Mouse (Mus musculus) ES-E14 (cell line): ENCODE data around the gene Zfyve1. TPM values are rescaled to one million over a fixed set of nuclear protein-coding genes. Genes with fewer than 3 reads are reported as not detected.
A peak's percentile ranks its signal among the peaks of the same experiment; 100 is the strongest.

ENCODE experiments used
- DNase-seq: peaks from one replicate; pipeline ENCODE4 v3.0.0-alpha.2; 2013; ENCODE audit warnings: low read depth, low spot score
- H3K27ac ChIP-seq: 2 replicates; pipeline ENCODE4 v1.5.1; 2012; ENCODE audit warnings: low read depth, mild to moderate bottlenecking, low read length, moderate library complexity, mixed read lengths; ENCODE audit not compliant: poor library complexity, insufficient read depth, severe bottlenecking
- H3K36me3 ChIP-seq: 2 replicates; pipeline ENCODE4 v1.6.1; 2012; ENCODE audit warnings: mild to moderate bottlenecking, low read length, moderate library complexity, mixed read lengths; ENCODE audit not compliant: control insufficient read depth, poor library complexity, insufficient read depth, severe bottlenecking
- H3K4me1 ChIP-seq, 2 experiments: fragments of 150-350 bp in 1 of 2; sonication (generic) in 1 of 2; 2 replicates each; pipeline ENCODE4 v1.6.1; 2012; ENCODE audit warnings: low read length in 2 of 2, mild to moderate bottlenecking in 1 of 2, mixed read lengths in 1 of 2; ENCODE audit not compliant: control insufficient read depth in 2 of 2, insufficient read depth in 2 of 2, poor library complexity in 1 of 2
- H3K4me3 ChIP-seq, 2 experiments: fragments of 150-350 bp in 1 of 2; sonication (generic) in 1 of 2; 2 replicates each; pipeline ENCODE4 v1.5.1; 2012; ENCODE audit warnings: low read length in 2 of 2, low read depth in 1 of 2, mild to moderate bottlenecking in 1 of 2, mixed read lengths in 1 of 2; ENCODE audit not compliant: insufficient read depth in 1 of 2, poor library complexity in 1 of 2, severe bottlenecking in 1 of 2
- H3K9ac ChIP-seq: 2 replicates; pipeline ENCODE4 v1.6.1; 2012; ENCODE audit warnings: low read depth, mild to moderate bottlenecking, low read length, mixed read lengths; ENCODE audit not compliant: poor library complexity, insufficient read depth, severe bottlenecking
- H3K9me3 ChIP-seq: fragments of 150-350 bp; sonication (generic); 2 replicates; pipeline ENCODE4 v1.6.1; 2012; ENCODE audit warnings: low read depth, mild to moderate bottlenecking, low read length; ENCODE audit not compliant: control insufficient read depth, insufficient read depth
- CHD2 ChIP-seq: IDR thresholded peaks from 2 replicates; pipeline ENCODE4 v1.6.1; 2014; ENCODE audit warnings: mild to moderate bottlenecking, low read depth, low read length, inconsistent platforms
- HCFC1 ChIP-seq: IDR thresholded peaks from 2 replicates; pipeline ENCODE4 v1.6.1; 2012; ENCODE audit warnings: low read length, inconsistent platforms, borderline replicate concordance; ENCODE audit not compliant: insufficient read depth
- MAFK ChIP-seq: IDR thresholded peaks from 2 replicates; pipeline ENCODE4 v1.6.1; 2014; ENCODE audit warnings: mild to moderate bottlenecking, low read depth, low read length, inconsistent platforms; ENCODE audit not compliant: insufficient read depth
- ZC3H11A ChIP-seq: IDR thresholded peaks from 2 replicates; pipeline ENCODE4 v1.6.1; 2012; ENCODE audit warnings: low read depth, mild to moderate bottlenecking, inconsistent platforms, low read length, borderline replicate concordance
- ZNF384 ChIP-seq: IDR thresholded peaks from 2 replicates; pipeline ENCODE4 v1.6.1; 2012; ENCODE audit warnings: low read depth, low read length, inconsistent platforms
- in situ Hi-C, 2 experiments: fragments of 600-800 bp; cut with MboI; formaldehyde crosslinking; loops; one replicate each; pipeline ENCODE4 v1.15.1; 2025; ENCODE audit warnings: low sequenced_read_pairs in 2 of 2, inconsistent platforms in 1 of 2; ENCODE audit not compliant: unreplicated experiment in 2 of 2
- total RNA-seq: library from RNA; depleted of rRNA; stranded (reverse); fragments of 300-350 nt; gene quantifications from 2 replicates; pipeline ENCODE4 v1.2.3, GENCODE M21; 2012

Gene Zfyve1
- total RNA-seq, 1 experiment: 38.2 TPM

GRCm38 (mm10) chr12:83572717-83573116 is 24.3 kb downstream of the Zfyve1 start:
- in situ Hi-C loops: no loop called here
- Histone ChIP-seq H3K9ac (no peak overlapping the region), H3K4me3 (no peak overlapping the region), H3K4me1 (peaks cover 11 to 18% of the 10 kb centered on the region in 2 experiments), H3K9me3 (no peaks in the 10 kb centered on the region), H3K36me3 (peaks cover 15% of the 10 kb centered on the region), H3K27ac (no peak overlapping the region)
- TF ChIP-seq CHD2 (no peak), MAFK (no peak), ZC3H11A (no peak), HCFC1 (no peak), ZNF384 (no peak)
- no peak for DNase-seq

DNA sequence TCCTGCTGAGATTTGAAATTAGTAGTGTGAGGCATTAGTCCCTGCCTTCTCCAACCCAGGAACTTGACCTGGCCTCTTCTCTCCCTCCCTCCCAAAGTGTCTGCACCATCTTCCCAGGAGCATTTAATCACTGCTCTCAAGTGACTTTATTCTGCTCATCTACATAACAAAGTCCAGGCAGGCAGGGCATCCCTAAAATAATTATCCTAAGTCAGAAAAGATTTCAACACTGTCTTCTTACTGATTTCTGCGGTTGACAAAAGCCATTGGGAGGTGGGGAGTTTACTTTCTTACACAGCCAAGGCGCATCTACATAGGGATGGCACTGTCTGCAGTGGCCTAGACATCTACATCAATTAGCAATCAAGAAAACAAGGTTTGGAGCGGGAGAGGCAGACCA is 27.2 kb downstream of the Zfyve1 start:
- Histone ChIP-seq H3K36me3 (peaks cover 22% of the 10 kb centered on the region), H3K9me3 (no peaks in the 10 kb centered on the region), H3K9ac (no peak overlapping the region), H3K27ac (no peak overlapping the region), H3K4me1 (peaks cover 6 to 16% of the 10 kb centered on the region in 2 experiments; a peak in 3 of 4 replicates), H3K4me3 (no peak overlapping the region)
- DNase-seq: no peak
- no peak for TF ChIP-seq ZNF384
- TF ChIP-seq HCFC1: no peak
- TF ChIP-seq MAFK: no peak
- no peak for TF ChIP-seq ZC3H11A
- TF ChIP-seq CHD2: no peak
- in situ Hi-C loops: no loop called here

DNA sequence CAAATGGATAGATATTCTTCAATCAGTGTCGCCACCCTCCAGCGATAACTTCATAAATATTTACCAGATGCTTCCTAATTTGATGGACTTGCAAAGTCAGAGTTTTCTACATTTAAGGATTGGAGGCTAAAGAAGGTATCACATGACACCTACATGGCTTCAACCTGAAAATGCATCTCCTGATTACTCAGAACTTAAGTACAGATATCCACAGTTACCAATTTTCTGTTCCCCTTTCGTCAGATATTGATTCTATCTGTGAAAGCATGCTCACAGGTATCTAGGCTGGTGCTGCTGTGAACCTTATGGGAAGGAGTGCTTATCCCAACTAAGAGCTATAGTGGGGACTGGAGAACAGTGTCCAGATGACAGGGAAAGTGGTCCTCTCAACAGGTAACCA is 34.4 kb downstream of the Zfyve1 start:
- no peak for DNase-seq
- in situ Hi-C loops: no loop called here

GRCm38 (mm10) chr12:83560189-83560588 is 36.8 kb downstream of the Zfyve1 start:
- no peak overlapping the region for H3K9ac ChIP-seq
- in situ Hi-C loops: no loop called here
- no peak overlapping the region for H3K4me3 ChIP-seq
- H3K4me1 ChIP-seq: peaks cover 4 to 11% of the 10 kb centered on the region in 2 experiments; a peak in 3 of 4 replicates
- H3K27ac ChIP-seq: no peak overlapping the region
- peaks cover 11% of the 10 kb centered on the region; the same call in 1 of the 2 replicates for H3K36me3 ChIP-seq
- H3K9me3 ChIP-seq: no peaks in the 10 kb centered on the region
- TF ChIP-seq ZC3H11A (no peak), ZNF384 (no peak), MAFK (no peak), HCFC1 (no peak), CHD2 (no peak)
- peak; percentile 73 for DNase-seq

More for the DNA sequence above, 34.4 kb downstream of the Zfyve1 start:
- TF ChIP-seq HCFC1: no peak
- TF ChIP-seq ZNF384: no peak
- TF ChIP-seq MAFK: no peak
- no peak for TF ChIP-seq CHD2
- no peak for TF ChIP-seq ZC3H11A
- no peak overlapping the region for H3K27ac ChIP-seq
- no peak overlapping the region for H3K4me3 ChIP-seq
- no peak overlapping the region for H3K9ac ChIP-seq
- H3K9me3 ChIP-seq: no peaks in the 10 kb centered on the region
- peaks cover 3 to 4% of the 10 kb centered on the region in 2 experiments; a peak in 3 of 4 replicates for H3K4me1 ChIP-seq
- peaks cover 12% of the 10 kb centered on the region for H3K36me3 ChIP-seq

DNA sequence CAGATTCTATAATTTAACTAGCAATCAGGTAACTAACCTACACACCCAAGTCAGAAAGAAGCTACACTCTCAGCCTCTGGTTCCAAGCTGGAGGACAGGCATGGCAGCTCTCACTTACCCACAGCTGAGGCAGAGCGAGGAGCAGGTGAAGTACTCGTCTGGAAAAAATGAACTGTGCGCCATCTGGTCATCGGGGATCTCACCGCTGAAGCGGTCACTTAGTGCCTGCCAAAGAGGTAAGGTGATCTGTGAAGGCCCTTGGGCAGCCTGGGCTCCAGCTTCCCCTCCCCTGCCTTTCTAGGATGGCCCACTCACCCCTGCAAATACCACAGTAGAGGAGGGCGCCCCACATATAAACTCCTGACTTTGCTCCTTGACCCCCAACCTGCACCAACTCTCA is 38.5 kb downstream of the Zfyve1 start:
- in situ Hi-C loops: no loop called here
- Histone ChIP-seq H3K9me3 (no peaks in the 10 kb centered on the region), H3K27ac (no peak overlapping the region), H3K9ac (no peak overlapping the region), H3K4me3 (no peak overlapping the region), H3K36me3 (peaks cover 24% of the 10 kb centered on the region), H3K4me1 (peaks cover 4 to 11% of the 10 kb centered on the region in 2 experiments; a peak in 3 of 4 replicates)
- no peak for DNase-seq
- no peak for TF ChIP-seq CHD2
- TF ChIP-seq MAFK: no peak
- no peak for TF ChIP-seq ZNF384
- no peak for TF ChIP-seq HCFC1
- no peak for TF ChIP-seq ZC3H11A
